Comparison of ENCODE assay signal across 24 mouse cellular contexts in the genomic region with DNA sequence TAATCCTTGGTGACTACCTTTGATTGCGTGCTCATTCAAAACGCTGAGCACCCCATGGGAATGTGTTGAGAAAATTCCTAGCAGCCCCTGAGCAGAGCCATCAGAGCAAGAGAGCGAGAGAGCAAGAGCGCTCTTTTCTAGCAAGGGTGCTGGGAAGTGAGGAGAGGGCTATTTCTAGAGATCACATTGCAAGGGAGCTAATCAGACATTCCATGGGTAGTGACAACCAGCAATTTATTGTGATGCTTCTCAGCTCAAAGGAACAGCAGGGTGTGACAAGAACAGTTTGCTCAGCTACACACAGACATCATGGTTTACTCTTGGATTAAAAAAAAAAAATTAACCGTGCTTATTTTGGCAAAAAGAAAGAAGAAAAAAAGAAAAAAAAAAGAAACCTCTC.
DNase-seq lines count a peak whose midpoint lies in the region; ATAC-seq and TF ChIP-seq lines count a peak whose summit lies in the region.
"Had no signal": no experiment of that assay in that cellular context is flagged by ENCODE, and none has a peak within 500 bp of the region (broad histone marks: within the 10 kb centered on the region; RNA-seq: fewer than 3 reads in every experiment).

No protein-coding gene starts in this region.

- no peaks in the 10 kb centered on the region for H3K9me3 ChIP-seq in embryonic facial prominence, embryonic 14.5 days (ENCODE audit: control insufficient read depth, low read length)
- H3K9me3 ChIP-seq in embryonic facial prominence, embryonic 10.5 days, result no peaks in the 10 kb centered on the region
- H3K9me3 ChIP-seq in forebrain, embryonic 16.5 days (ENCODE audit: control insufficient read depth, low read length), result no peaks in the 10 kb centered on the region
- no peaks in the 10 kb centered on the region for H3K9me3 ChIP-seq in forebrain, embryonic 12.5 days
- H3K9me3 ChIP-seq: embryonic facial prominence, embryonic 13.5 days; heart, embryonic 10.5 days; heart, embryonic 13.5 days had no signal

- DNase-seq in embryonic facial prominence, embryonic 14.5 days (ENCODE audit: low spot score), result peak; percentile 9
- no peak for DNase-seq in embryonic facial prominence, embryonic 10.5 days (ENCODE audit: low spot score)
- peak in 1 of 2 experiments; percentile 10 for DNase-seq in layer of hippocampus, adult 2 months (ENCODE audit: low spot score in 2 of 2)
- no peak for DNase-seq in layer of hippocampus, adult 9-11 months
- peak; percentile 33 for DNase-seq in telencephalon, adult 2 months (ENCODE audit: low read depth, low spot score)
- DNase-seq in liver, result no peak
- DNase-seq: adrenal gland, adult 8-10 months; adrenal gland, postnatal 25 days; cerebellum, adult 11 months; cerebellum, adult 2 months; cerebellum, adult 9-11 months; cerebellum, postnatal 25 days; gastrocnemius, postnatal 25 days; heart, adult 2 months; heart, postnatal 14 days; heart, postnatal 4 days had no signal

- no peaks in the 10 kb centered on the region for H3K36me3 ChIP-seq in embryonic facial prominence, embryonic 14.5 days (ENCODE audit: control insufficient read depth, insufficient read depth, low read length)
- H3K36me3 ChIP-seq in embryonic facial prominence, embryonic 10.5 days (replicated peaks), result no peaks in the 10 kb centered on the region
- H3K36me3 ChIP-seq in forebrain, embryonic 16.5 days (ENCODE audit: control insufficient read depth, insufficient read depth), result no peaks in the 10 kb centered on the region
- H3K36me3 ChIP-seq in forebrain, embryonic 12.5 days (replicated peaks), result no peaks in the 10 kb centered on the region
- H3K36me3 ChIP-seq: embryonic facial prominence, embryonic 13.5 days; heart, embryonic 10.5 days; heart, embryonic 13.5 days had no signal

- no peaks in the 10 kb centered on the region for H3K4me1 ChIP-seq in embryonic facial prominence, embryonic 14.5 days (ENCODE audit: control insufficient read depth, insufficient read depth, low read length)
- no peaks in the 10 kb centered on the region for H3K4me1 ChIP-seq in embryonic facial prominence, embryonic 10.5 days
- H3K4me1 ChIP-seq in forebrain, embryonic 16.5 days (replicated peaks; ENCODE audit: control insufficient read depth, insufficient read depth, low read length), result 0 out of 2 replicates have a peak, but pooled peaks cover 2% of the 10 kb centered on the region
- H3K4me1 ChIP-seq in forebrain, embryonic 12.5 days, result peaks cover 2% of the 10 kb centered on the region; the same call in 1 of the 2 replicates
- H3K4me1 ChIP-seq: embryonic facial prominence, embryonic 13.5 days; heart, embryonic 10.5 days had no signal

- H3K9ac ChIP-seq in embryonic facial prominence, embryonic 14.5 days (ENCODE audit: low read depth, low read length), result no peak overlapping the region
- no peak overlapping the region for H3K9ac ChIP-seq in forebrain, embryonic 16.5 days (replicated peaks; ENCODE audit: low read depth, low read length)
- H3K9ac ChIP-seq in forebrain, embryonic 12.5 days, result no peak overlapping the region
- H3K9ac ChIP-seq: embryonic facial prominence, embryonic 13.5 days; heart, embryonic 13.5 days; hindbrain, embryonic 14.5 days had no signal

- no peaks in the 10 kb centered on the region for H3K27me3 ChIP-seq in embryonic facial prominence, embryonic 14.5 days (replicated peaks; ENCODE audit: control insufficient read depth, insufficient read depth, low read length)
- H3K27me3 ChIP-seq in embryonic facial prominence, embryonic 10.5 days (replicated peaks; ENCODE audit: low read depth, poor library complexity, severe bottlenecking), result no peaks in the 10 kb centered on the region
- no peaks in the 10 kb centered on the region for H3K27me3 ChIP-seq in forebrain, embryonic 16.5 days (replicated peaks; ENCODE audit: control insufficient read depth, insufficient read depth, low read length)
- no peaks in the 10 kb centered on the region for H3K27me3 ChIP-seq in forebrain, embryonic 12.5 days
- H3K27me3 ChIP-seq: embryonic facial prominence, embryonic 13.5 days; heart, embryonic 13.5 days had no signal

- 78% methylated on average over 5 of the region's 5 CpGs for whole genome bisulfite sequencing in embryonic facial prominence, embryonic 14.5 days
- WGBS in embryonic facial prominence, embryonic 10.5 days, result 75% methylated on average over 5 of the region's 5 CpGs
- WGBS in forebrain, embryonic 16.5 days, result 61% methylated on average over 5 of the region's 5 CpGs
- WGBS in forebrain, embryonic 12.5 days, result 64% methylated on average over 5 of the region's 5 CpGs

- ATAC-seq in embryonic facial prominence, embryonic 14.5 days (ENCODE audit: low read depth), result no peak
- ATAC-seq in forebrain, embryonic 16.5 days, result peak; percentile 64
- ATAC-seq in forebrain, embryonic 12.5 days (ENCODE audit: low FRiP score), result no peak
- ATAC-seq: activated CD4-positive, CD25-positive, alpha-beta regulatory T cell, adult 4 months; intestine, postnatal 0 days had no signal

- TF ChIP-seq CTCF in layer of hippocampus, adult 2 months (conservative IDR thresholded peaks at IDR 0.05), result no peak

- no peak overlapping the region for H3K27ac ChIP-seq in embryonic facial prominence, embryonic 14.5 days (replicated peaks; ENCODE audit: low read depth, low read length)
- no peak overlapping the region for H3K27ac ChIP-seq in embryonic facial prominence, embryonic 10.5 days (replicated peaks)
- no peak overlapping the region for H3K27ac ChIP-seq in forebrain, embryonic 16.5 days (ENCODE audit: low read length)
- H3K27ac ChIP-seq in forebrain, embryonic 12.5 days, result no peak overlapping the region
- peak overlapping the region; percentile 11 for H3K27ac ChIP-seq in layer of hippocampus, adult 2 months
- H3K27ac ChIP-seq: embryonic facial prominence, embryonic 13.5 days; heart, adult 2 months; heart, embryonic 10.5 days; heart, embryonic 13.5 days; hindbrain, embryonic 14.5 days had no signal

- no peak overlapping the region for H3K4me3 ChIP-seq in embryonic facial prominence, embryonic 14.5 days (ENCODE audit: low read depth, low read length)
- H3K4me3 ChIP-seq in embryonic facial prominence, embryonic 10.5 days, result no peak overlapping the region
- H3K4me3 ChIP-seq in forebrain, embryonic 16.5 days (replicated peaks; ENCODE audit: low read length), result no peak overlapping the region
- no peak overlapping the region for H3K4me3 ChIP-seq in forebrain, embryonic 12.5 days (replicated peaks)
- no peak overlapping the region for H3K4me3 ChIP-seq in layer of hippocampus, adult 2 months
- H3K4me3 ChIP-seq: embryonic facial prominence, embryonic 13.5 days; heart, adult 2 months; heart, embryonic 10.5 days; heart, embryonic 13.5 days had no signal

- no peak overlapping the region for H3K4me2 ChIP-seq in embryonic facial prominence, embryonic 14.5 days (ENCODE audit: low read depth, low read length)
- no peak overlapping the region for H3K4me2 ChIP-seq in forebrain, embryonic 16.5 days (ENCODE audit: low read length)
- H3K4me2 ChIP-seq in forebrain, embryonic 12.5 days, result no peak overlapping the region
- H3K4me2 ChIP-seq: embryonic facial prominence, embryonic 13.5 days; heart, embryonic 13.5 days; hindbrain, embryonic 14.5 days had no signal

Comparison
In these comparisons a context has a peak if more than half of its experiments do, and no peak if none do; other contexts are left out.
1. DNase-seq: peak in embryonic facial prominence, embryonic 14.5 days (single experiment) and telencephalon, adult 2 months (single experiment); none in embryonic facial prominence, embryonic 10.5 days (single experiment), layer of hippocampus, adult 9-11 months (single experiment) and liver (single experiment).